Mouse (Mus musculus): ENCODE measurements around the gene Ppm1e. TPM values are rescaled to one million over a fixed set of nuclear protein-coding genes. Genes with fewer than 3 reads are reported as not detected.
"Not testable (repeated sequence)": the region's sequence is repeated elsewhere in the genome, so short reads cannot be mapped to it uniquely, and the experiment has no call there.

Ppm1e gene
- total RNA-seq, 2 experiments from 2014 or later = 153 to 162 TPM

DNA sequence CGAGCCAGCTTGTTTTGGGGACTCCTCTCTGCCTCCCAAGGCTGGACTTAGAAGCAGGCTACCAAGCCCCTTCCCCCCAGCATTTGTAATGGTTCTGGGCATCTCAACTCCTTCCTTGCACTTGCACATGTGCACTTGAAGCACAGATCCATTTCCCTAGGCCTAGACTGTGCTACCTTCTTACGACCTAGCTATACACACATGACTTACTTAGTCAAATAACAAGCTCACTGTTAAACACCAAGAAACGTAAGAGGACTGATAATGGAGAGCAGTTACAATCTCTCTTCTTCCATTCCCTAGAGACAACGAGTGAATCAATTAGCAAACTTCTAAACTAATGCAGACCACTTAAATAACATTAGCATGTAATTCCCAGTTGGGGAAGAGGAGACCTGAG is 92.6 kb downstream of the Ppm1e start:
- DNase-seq (ENCODE audit: low spot score in 2 of 2) = no peak
- intact Hi-C loops (cut with DNase I) = no loop called here

- no peak for DNase-seq (ENCODE audit: low spot score in 2 of 2)
- intact Hi-C loops (cut with DNase I) = no loop called here
These were observed 94.9 kb downstream of the Ppm1e start for GRCm38 (mm10) chr11:87263946-87264345.

- intact Hi-C loops (cut with DNase I) = not testable (repeated sequence)
These were observed 97.1 kb downstream of the Ppm1e start for GRCm38 (mm10) chr11:87261705-87262104.

DNA sequence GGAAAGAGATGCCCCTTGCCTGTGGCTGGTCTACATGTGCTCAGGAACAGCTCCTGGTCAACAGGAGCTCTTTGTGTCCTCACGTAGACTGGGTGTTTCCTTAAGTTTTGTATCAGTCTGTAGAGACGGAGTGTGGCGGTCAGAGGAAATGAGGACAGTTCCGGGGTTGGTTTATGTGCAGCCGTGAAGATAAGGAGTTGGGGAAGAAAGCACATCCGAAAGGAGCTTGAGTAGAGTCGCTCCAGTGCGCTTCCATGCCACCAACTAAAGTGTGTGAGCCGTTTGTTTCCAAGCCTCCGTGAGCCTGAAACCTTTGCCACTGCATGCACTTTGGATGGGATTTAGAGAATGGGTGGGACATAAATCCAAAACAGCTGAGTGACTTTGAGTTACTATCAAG is 99.0 kb downstream of the Ppm1e start:
- no peak for DNase-seq (ENCODE audit: low spot score in 2 of 2)
- intact Hi-C loops (cut with DNase I) = no loop called here

More at GRCm38 (mm10) chr11:87261705-87262104, 97.1 kb downstream of the Ppm1e start:
- not testable (repeated sequence) for DNase-seq (ENCODE audit: low spot score in 2 of 2)

DNA sequence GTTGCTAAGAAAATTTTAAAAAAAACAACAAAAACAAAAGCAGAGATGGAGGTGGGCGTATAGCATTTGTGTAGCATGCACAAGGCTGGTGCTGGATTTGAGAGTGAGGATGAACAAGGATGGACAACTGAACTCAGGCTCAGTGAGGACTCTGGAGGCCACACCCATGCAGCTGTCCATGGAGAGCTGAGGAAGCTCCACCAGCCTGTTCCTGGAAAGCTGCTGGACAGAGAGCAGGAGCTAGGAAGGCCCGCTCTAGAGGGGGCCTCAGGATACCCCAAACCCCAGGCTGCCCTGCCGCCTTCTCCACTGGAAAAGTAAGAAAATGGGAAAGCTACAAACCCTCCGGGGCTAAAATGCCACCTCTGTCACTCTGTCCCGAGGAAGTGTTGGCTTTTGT is 101.5 kb downstream of the Ppm1e start:
- intact Hi-C loops (cut with DNase I) = no loop called here
- no peak for DNase-seq (ENCODE audit: low spot score in 2 of 2)

DNA sequence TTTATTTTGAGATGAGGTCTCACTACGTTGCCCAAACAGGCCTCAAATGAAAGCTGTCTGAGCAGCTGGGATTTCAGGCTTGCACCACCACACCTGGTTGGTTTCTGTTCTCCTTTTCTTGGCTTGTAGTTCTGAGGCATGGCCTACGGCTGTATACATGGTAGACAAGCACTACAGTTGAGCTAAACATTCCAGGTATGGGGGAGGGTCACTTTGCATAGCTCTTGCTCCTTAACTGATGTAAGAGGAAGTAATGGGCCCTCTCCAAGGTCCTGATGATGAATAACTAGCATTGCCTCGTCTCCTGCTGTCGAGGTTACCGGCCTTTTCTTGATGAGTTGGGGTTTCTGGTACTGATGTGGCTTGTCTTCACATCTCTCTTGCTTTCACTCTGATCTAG is 104.7 kb downstream of the Ppm1e start:
- intact Hi-C loops (cut with DNase I) = no loop called here
- no peak for DNase-seq (ENCODE audit: low spot score in 2 of 2)

GRCm38 (mm10) chr11:87253294-87253693 is 105.5 kb downstream of the Ppm1e start:
- no peak for DNase-seq (ENCODE audit: low spot score in 2 of 2)
- intact Hi-C loops (cut with DNase I) = no loop called here

- no peak for DNase-seq (ENCODE audit: low spot score in 2 of 2)
- intact Hi-C loops (cut with DNase I) = no loop called here
These were observed 108.7 kb downstream of the Ppm1e start for GRCm38 (mm10) chr11:87250132-87250531.

- peak; percentile 34 to 50 for DNase-seq (ENCODE audit: low spot score in 2 of 2)
- intact Hi-C loops (cut with DNase I) = loop anchor here (1.0 to 5.0 kb wide), 2 partner anchors 8 to 65 kb away; no protein-coding TSS in a partner anchor
These were observed 111.3 kb downstream of the Ppm1e start for GRCm38 (mm10) chr11:87247494-87247866.

DNA sequence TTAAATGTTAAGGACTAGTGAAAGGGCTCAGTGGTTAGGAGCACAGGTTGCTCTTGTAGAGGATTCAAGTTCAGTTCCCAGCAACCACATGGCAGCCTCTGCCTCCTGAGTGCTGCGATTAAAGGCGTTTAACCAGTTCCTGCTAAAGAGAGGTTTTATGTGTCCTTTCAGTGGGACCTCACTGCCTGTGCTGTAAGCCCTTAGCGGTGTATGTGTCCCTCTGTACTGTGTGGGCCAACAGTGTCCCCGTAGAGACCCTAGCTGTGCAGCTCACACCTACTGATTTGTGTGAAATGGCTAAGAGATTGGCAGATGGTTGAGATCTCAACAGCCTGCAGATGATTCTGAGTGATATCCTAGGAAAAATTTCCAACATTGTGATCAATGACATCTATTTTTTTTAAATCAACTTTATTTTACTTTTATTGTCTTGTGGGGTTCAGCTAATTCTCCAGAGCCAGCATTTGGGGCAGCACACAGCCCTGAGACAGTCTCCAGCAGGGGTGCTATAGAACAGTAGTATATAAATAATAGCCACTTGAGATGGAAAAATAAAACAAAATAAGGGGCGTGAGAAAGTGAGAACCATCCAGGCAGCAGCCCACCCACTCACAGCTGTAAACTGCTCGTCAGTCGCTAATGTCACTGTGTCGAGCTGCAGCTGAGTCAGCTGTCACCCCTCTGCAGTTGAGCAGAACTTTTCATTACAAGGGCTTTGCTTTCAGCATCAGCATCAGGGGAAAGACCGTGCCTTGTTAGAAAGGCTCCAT is 111.9 kb downstream of the Ppm1e start:
- no peak for DNase-seq (ENCODE audit: low spot score in 2 of 2)
- intact Hi-C loops (cut with DNase I) = loop anchor here (1.0 to 5.0 kb wide), 2 partner anchors 8 to 65 kb away; no protein-coding TSS in a partner anchor

DNA sequence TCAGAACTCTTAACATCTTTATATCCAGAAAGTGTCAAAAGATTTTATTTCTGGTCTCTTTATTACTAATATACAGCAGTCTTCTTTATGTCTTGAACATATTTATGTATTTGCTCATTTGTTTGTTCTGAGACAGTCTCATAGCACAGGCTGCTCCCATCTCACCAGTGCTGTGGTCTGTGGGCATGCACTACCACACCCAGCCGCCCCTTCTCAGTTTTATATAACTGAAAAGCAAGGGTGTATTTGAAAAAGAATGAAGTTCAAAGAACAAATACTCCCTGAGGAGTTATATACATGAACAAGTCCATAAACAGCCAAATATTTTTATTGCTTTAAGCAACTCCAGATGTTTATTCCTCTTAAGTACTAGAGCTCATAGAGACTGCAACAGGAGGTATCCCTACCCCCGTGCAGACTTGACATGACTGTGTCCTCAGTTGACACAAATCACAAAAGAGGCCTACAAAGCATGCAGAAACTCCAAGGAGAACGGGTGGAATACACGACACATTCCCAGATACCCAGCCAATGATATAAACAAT is 112.6 kb downstream of the Ppm1e start:
- intact Hi-C loops (cut with DNase I) = loop anchor here (5.0 kb wide), 1 partner anchor 66 kb away; no protein-coding TSS in a partner anchor
- DNase-seq (ENCODE audit: low spot score in 2 of 2) = no peak

- intact Hi-C loops (cut with DNase I) = loop anchor here (5.0 kb wide), 1 partner anchor 67 kb away; no protein-coding TSS in a partner anchor
- DNase-seq (ENCODE audit: low spot score in 2 of 2) = no peak
These were observed 113.5 kb downstream of the Ppm1e start for GRCm38 (mm10) chr11:87245171-87245840.

GRCm38 (mm10) chr11:87241256-87241655 is 117.6 kb downstream of the Ppm1e start:
- intact Hi-C loops (cut with DNase I) = no loop called here
- DNase-seq (ENCODE audit: low spot score in 2 of 2) = peak in 1 of 2 experiments; percentile 64

DNA sequence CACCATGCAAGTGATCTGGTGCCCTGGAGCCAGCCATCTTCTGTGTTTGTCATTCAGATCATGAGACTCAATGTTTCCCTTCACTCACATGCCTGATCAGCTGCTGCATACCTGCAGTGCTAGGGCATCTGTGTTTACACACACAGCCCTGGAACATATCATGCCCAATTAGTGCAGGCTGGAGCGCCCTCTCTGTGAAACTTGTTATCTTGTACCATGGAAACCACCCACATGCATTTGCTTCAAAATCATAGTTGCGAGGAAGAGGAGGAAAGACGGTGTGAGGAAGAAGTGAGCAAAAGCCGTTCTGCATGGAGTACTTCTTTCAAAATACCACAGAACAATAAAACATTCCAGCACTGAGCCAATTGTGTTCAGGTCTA is 118.0 kb downstream of the Ppm1e start:
- peak; percentile 39 to 49 for DNase-seq (ENCODE audit: low spot score in 2 of 2)
- intact Hi-C loops (cut with DNase I) = no loop called here

GRCm38 (mm10) chr11:87240141-87240832 is 118.5 kb downstream of the Ppm1e start:
- no peak for DNase-seq (ENCODE audit: low spot score in 2 of 2)
- intact Hi-C loops (cut with DNase I) = no loop called here

GRCm38 (mm10) chr11:87238891-87239530 is 119.8 kb downstream of the Ppm1e start:
- intact Hi-C loops (cut with DNase I) = loop anchor here (1.0 kb wide), 1 partner anchor 8 kb away; no protein-coding TSS in a partner anchor
- peak; percentile 37 to 78 for DNase-seq (ENCODE audit: low spot score in 2 of 2)

- DNase-seq (ENCODE audit: low spot score in 2 of 2) = no peak
- intact Hi-C loops (cut with DNase I) = loop anchor here (2.0 kb wide), 1 partner anchor 123 kb away; the partner anchor contains the start of gene Ppm1e
These were observed 123.3 kb downstream of the Ppm1e start for GRCm38 (mm10) chr11:87235486-87235872.

DNA sequence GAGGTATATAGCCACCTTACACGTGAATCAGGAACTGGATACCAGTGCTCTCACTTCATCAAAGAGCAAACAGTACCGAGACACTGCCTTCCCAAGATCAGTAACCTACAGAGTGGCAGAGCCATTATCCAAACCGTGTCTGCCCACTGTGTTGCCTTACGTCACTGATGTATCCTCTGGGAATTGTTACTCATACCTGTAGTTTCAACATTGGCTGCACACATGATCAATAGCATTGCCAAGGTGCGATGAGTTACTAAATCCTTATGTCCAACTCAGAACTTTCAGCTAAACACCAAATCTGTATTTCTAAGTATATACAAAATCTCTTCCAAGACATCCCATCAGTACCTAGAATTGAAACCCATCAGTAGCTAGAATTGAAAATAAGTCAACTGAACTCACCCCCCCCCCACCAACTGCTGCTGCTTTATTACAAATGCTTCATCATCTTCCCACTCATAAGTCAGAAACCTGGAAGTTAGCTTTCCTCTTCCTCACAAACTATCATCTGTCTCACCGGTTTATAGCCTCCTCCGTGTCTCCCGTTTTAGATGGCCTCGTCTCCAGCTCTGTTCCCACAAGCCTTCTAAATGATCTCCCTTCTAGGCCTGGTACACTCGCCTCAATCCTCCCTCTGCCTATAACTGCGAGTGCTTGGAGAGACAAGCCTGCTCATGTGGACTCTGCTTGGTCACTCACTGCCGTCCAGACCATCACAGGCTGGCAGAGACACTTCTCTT is 123.9 kb downstream of the Ppm1e start:
- intact Hi-C loops (cut with DNase I) = loop anchor here (2.0 kb wide), 1 partner anchor 124 kb away; the partner anchor contains the start of gene Ppm1e
- DNase-seq (ENCODE audit: low spot score in 2 of 2) = peak in 1 of 2 experiments; percentile 76

GRCm38 (mm10) chr11:87233377-87233776 is 125.4 kb downstream of the Ppm1e start:
- DNase-seq (ENCODE audit: low spot score in 2 of 2) = no peak
- intact Hi-C loops (cut with DNase I) = no loop called here

All from left cerebral cortex, postnatal 25 days (tissue).